Mouse (Mus musculus) adrenal gland, postnatal 14 days (tissue): ENCODE measurements around the gene Usp20. TPM values are rescaled to one million over a fixed set of nuclear protein-coding genes. Genes with fewer than 3 reads are reported as not detected.

Experiments
- total RNA-seq: library from RNA; stranded (reverse); gene quantifications from 2 replicates; pipeline ENCODE4 v1.2.3, GENCODE M21; 2021

The Usp20 gene
- total RNA-seq, 1 experiment from 2014 or later = 17.4 TPM

Other genes with a start within 250 kb of the Usp20 start
- gene 1700001O22Rik, start 178.6 kb upstream of the Usp20 start, total RNA-seq = 0.98 and 2.0 TPM in 2 replicates
- 32.3 and 37.7 TPM in 2 replicates for gene Ntmt1, start 174.5 kb upstream of the Usp20 start, total RNA-seq
- 22.3 and 25.8 TPM in 2 replicates for gene Asb6, start 151.9 kb upstream of the Usp20 start, total RNA-seq
- gene Prrx2, start 147.3 kb upstream of the Usp20 start, total RNA-seq = 1.6 and 2.4 TPM in 2 replicates
- gene Ptges, start 52.4 kb upstream of the Usp20 start, total RNA-seq = 11.7 and 12.7 TPM in 2 replicates
- gene Tor1b, start 29.3 kb upstream of the Usp20 start, total RNA-seq = 40.7 and 41.9 TPM in 2 replicates
- 33.5 and 42.5 TPM in 2 replicates for gene Tor1a, start 14.3 kb upstream of the Usp20 start, total RNA-seq
- gene BC005624, start 78 bp upstream of the Usp20 start, total RNA-seq = 33.0 and 37.0 TPM in 2 replicates
- 53.0 and 66.5 TPM in 2 replicates for gene Fnbp1, start 159.7 kb downstream of the Usp20 start, total RNA-seq
- gene Gpr107, start 170.0 kb downstream of the Usp20 start, total RNA-seq = 46.8 and 48.1 TPM in 2 replicates